Mouse (Mus musculus): ENCODE data around the gene Hsf5.
A peak's percentile ranks its signal among the peaks of the same experiment; 100 is the strongest.

Hsf5 gene

GRCm38 (mm10) chr11:87616790-87617474 is at the start of gene Hsf5:
TSS of gene Hsf5 (plus strand) at chr11:87617164.
- no peak for DNase-seq (ENCODE audit: low read depth)

GRCm38 (mm10) chr11:87568255-87568953 is 48.6 kb upstream of the Hsf5 start, which contains the start of gene Sept4:
TSS of gene Sept4 (plus strand) at chr11:87568903.
- no peak for DNase-seq (ENCODE audit: low read depth)

- DNase-seq (ENCODE audit: low read depth): no peak
These were observed 46.2 kb upstream of the Hsf5 start for GRCm38 (mm10) chr11:87570743-87571142.

- DNase-seq (ENCODE audit: low read depth): no peak
These were observed 45.5 kb upstream of the Hsf5 start for GRCm38 (mm10) chr11:87571361-87571950.

GRCm38 (mm10) chr11:87573751-87574150 is 43.2 kb upstream of the Hsf5 start:
- no peak for DNase-seq (ENCODE audit: low read depth)

GRCm38 (mm10) chr11:87574520-87575180 is 42.3 kb upstream of the Hsf5 start:
- no peak for DNase-seq (ENCODE audit: low read depth)

- no peak for DNase-seq (ENCODE audit: low read depth)
These were observed 39.2 kb upstream of the Hsf5 start for GRCm38 (mm10) chr11:87577601-87578248.

- DNase-seq (ENCODE audit: low read depth): no peak
These were observed 38.6 kb upstream of the Hsf5 start for GRCm38 (mm10) chr11:87578249-87578962.

GRCm38 (mm10) chr11:87578963-87579601 is 37.9 kb upstream of the Hsf5 start:
- DNase-seq (ENCODE audit: low read depth): no peak

- DNase-seq (ENCODE audit: low read depth): no peak
These were observed 37.3 kb upstream of the Hsf5 start for GRCm38 (mm10) chr11:87579713-87580112.

GRCm38 (mm10) chr11:87580543-87581085 is 36.4 kb upstream of the Hsf5 start:
- DNase-seq (ENCODE audit: low read depth): no peak

- DNase-seq (ENCODE audit: low read depth): no peak
These were observed 35.7 kb upstream of the Hsf5 start for GRCm38 (mm10) chr11:87581161-87581865.

- DNase-seq (ENCODE audit: low read depth): no peak
These were observed 34.8 kb upstream of the Hsf5 start for GRCm38 (mm10) chr11:87581933-87582710.

GRCm38 (mm10) chr11:87583291-87584034 is 33.5 kb upstream of the Hsf5 start:
- no peak for DNase-seq (ENCODE audit: low read depth)

GRCm38 (mm10) chr11:87584711-87585505 is 32.1 kb upstream of the Hsf5 start:
- DNase-seq (ENCODE audit: low read depth): peak; percentile 60

GRCm38 (mm10) chr11:87587211-87587874 is 29.6 kb upstream of the Hsf5 start:
- DNase-seq (ENCODE audit: low read depth): no peak

- no peak for DNase-seq (ENCODE audit: low read depth)
These were observed 27.4 kb upstream of the Hsf5 start for GRCm38 (mm10) chr11:87589605-87590004.

Measured in fibroblast of lung, adult 2 months (primary cell).